Mouse (Mus musculus) brain, embryonic 18.5 days (tissue): ENCODE measurements at regions not wholly inside any gene's neighbourhood (a gene's known extent, or its start where the extent isn't known, plus 50 kb on each side); places are given as distances from the start of the nearest gene placed in this dataset.

Experiments
- DNase-seq: peaks from one replicate; pipeline ENCODE4 v3.0.0-alpha.2; 2012; ENCODE audit warnings: low read depth, low spot score

DNA sequence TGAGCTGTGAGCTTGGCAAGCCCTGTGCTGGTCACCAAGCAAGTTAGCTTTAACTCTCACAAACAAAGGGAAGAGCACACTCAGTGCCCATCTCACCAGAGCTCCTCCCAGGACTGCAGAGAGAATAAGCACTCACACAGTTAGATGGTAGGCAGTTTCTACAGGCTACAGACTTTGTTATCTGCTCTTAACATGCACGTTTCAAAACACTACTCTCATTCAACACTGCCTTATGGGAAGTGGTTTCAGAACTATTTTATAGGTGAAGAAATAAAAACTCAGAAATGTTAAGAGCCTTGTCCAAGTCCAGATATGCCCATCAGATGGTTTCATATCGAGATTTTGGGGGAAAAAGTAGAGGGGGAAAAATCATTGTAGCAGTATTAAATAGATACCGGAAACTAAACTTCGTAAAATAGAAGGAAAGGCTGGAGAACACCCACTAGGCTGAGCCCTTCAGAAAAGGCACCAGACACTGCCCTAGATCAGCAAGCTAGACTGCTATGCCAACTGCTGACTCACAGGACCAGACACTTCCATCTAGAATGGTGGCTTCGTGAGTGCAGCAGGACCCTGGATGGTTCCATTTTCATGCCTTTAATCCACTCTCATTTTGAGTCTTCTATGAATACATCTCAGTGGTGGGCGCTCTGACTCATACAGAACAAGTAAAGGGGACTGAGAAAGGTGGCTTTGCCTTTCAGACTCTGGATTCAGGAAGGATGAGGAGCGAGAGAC lies 51.3 kb upstream of the Serbp1 start:
- DNase-seq, result no peak

DNA sequence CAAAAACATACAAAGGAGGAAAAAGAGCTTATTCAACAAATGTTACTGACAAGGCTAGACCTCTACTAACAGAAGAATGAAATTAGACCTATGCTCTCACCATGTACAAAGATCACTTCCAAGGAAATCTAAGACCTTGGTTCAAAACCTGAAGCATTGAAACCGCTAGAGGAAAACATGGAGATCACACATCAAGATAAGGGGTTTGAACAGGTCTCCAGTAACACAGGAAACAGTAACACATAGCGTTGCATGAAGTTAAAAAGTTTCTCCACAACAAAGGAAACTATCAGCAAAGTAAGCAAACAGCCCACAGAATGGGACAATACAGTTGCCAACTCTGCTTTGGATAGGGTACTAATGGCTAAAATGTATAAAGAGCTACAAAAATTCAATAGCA lies 53.3 kb upstream of the Serbp1 start:
- DNase-seq, result no peak

DNA sequence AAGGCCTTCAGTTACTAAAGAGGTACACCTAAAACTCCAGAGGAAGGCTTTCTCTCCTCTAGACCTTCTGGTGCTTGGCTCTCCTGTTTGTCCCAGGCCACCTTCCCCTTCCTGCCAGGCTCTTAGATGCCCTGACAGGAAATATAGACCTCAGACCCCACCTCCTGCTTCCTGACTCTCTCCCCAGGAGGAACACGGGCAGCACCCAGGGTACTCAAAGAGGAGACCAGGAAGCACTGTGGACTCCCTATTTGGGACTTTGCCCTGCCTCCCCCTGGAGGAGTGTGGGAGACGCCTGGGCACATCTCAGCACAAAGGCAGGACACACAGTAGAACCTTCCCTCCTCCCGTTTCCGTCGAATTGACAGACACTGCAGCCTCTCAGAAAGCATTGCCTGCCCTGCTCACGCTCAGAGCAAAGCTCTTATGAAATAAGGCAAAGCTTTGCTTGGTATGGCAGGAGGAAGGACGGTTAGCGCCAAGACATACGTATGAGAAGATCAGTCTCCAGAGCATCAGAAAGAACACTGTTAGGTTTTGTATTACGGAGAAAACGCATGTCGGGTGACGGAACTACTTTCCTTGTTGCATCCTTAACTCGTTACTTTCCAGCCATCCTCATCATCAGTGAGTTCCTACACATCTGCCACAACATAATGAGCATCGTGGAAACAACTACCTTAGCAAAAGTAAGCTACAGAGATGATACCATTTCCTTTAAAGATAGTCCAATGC lies 54.3 kb upstream of the Serbp1 start:
- DNase-seq, result no peak

GRCm38 (mm10) chr6:67182453-67182852 lies 55.5 kb upstream of the Serbp1 start:
- DNase-seq, result no peak

DNA sequence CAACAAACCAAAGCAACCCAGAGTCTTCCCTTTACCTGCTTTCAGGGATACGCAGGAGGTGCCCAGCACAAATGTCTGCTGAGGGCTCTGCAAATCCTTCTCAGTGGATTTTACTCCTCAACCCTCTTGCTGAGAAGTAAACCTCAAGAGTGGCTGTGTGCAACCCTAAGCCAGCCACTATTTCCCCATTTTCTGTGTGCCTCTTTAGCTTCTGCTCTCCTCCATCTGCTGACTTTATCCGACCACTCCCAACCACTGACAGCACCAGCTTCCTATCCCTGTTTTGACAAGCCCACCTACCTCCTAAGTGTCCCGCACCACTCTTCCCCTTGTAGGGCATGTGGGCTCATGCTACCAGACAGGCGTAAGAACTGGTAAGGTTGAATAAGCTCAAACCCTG lies 56.5 kb upstream of the Serbp1 start:
- DNase-seq, result no peak

DNA sequence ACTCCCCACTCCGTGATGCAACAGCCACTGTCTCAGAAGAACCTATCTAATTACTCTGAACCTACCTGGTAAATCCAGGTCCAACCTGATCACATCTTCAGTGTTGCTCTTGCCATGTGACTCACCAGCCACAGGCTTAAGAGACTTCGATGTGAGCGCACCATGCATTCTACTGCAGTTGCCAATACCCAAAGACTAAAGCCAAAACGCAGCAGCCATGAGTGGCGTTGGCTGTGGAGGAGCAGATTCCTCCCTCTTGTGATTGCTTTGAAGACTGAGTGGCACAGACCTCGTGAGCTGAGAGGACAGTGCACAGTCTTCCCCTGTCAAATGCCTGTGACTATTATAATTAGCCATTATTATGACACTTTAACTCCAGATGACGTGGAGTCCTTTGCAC lies 58.6 kb upstream of the Serbp1 start:
- no peak for DNase-seq

GRCm38 (mm10) chr6:67178531-67178930 lies 59.4 kb upstream of the Serbp1 start:
- DNase-seq, result no peak

GRCm38 (mm10) chr6:67178101-67178500 lies 59.9 kb upstream of the Serbp1 start:
- no peak for DNase-seq

GRCm38 (mm10) chr6:67170674-67170946 lies 67.4 kb upstream of the Serbp1 start:
- no peak for DNase-seq

DNA sequence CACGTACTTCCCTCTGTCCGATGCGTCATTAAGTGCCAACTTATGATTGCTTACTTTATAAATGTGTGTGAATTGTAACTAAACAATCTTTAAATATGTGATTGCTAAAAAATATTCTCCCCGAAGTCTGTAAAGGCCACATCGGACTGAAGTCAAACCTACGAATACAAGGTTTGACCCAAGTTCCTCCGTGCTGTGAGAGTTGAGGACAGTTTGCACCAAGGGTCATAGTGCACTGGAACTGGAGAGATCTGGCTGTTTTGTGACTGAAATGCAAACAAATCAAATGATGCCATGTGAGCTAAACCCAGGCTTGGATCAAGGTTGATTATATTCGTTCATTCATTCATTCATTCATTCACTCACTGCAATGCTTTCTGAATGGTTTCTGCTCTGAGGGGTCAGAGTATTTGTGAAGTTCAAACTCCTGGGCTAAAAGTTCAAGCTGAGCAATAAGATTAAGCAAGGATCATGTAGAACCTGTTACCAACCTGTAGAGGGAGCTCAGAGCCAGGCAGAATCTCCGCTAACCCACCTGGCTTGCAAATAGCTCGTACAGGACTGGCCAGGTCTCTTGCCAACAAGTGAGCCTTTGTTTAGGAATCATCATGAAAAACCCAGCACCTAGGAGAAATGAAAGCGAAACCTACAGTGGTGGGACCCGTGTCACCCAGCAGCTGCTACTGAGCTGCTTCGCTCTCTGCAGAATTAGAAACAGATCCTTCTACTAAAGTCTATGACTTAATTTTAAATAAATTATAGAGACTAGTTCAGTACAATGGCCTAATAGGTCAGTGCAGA lies 67.9 kb upstream of the Serbp1 start:
- DNase-seq, result no peak

DNA sequence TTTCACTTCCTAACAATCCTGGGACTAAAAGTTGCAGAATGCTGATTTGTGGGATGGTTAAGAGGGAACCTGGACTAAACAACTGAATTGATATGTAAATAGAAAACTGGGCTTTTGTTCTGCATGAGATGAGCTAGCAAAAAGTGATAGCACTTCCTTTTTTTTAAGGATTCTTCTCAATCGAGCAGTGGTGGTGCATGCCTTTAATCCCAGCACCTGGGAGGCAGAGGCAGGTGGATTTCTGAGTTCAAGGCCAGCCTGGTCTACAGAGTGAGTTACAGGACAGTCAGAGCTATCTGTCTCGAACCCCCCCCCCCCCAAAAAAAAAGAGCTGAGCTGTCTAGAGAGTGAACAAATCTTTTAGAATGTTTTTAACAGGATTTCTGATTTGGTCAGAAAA lies 69.2 kb upstream of the Serbp1 start:
- DNase-seq, result no peak

DNA sequence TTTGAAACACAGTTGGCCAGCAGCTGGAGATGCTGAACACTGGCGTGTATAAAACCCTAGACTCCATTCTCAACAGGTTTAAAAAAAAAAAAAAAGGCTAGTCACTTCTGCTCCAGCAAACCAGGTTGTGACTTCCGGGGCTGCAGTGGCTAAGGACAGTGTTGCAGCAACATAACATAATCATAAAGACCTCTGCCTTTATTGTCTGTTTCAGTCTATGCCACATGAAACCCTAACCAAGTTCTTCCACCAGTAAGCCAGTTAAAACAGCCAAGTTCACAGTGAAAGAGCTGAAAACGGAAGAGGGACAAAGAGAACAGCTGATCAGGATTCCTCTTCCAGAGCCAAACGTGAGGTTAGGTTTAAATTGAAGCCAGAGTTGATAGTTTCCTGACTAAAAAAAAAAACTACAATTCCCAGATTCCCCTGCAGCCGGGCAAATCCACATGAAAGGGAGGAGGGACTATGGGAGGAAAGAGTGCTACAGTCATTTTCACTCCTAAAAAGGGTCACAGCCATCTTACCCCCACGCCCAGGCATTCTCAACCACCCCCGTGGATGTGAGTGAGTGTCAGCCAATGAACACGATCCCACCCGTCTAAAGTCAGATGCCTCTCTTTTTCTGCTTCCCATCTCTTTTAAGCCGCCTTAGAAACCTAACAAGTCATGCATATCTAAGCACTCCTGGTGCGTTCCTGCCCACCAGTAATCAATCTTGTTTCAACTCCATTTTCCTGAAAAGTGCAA lies 69.8 kb upstream of the Serbp1 start:
- peak; percentile 43 for DNase-seq

DNA sequence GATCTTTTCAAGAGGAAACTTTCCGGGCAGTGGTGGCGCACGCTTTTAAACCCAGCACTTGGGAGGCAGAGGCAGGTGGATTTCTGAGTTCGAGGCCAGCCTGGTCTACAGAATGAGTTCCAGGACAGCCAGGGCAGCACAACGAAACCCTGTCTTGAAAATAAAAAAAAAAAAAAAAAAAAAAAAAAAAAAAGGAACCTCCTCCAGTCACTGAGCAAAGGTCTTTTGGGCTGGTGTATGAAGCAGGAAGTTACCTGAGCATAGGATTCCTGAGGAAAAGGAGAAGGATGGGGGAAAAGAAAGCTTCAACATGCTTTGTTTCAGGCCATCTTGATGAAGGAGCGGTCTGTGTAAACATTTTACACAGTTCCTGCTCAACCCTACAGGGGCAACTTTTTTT lies 72.9 kb upstream of the Serbp1 start:
- DNase-seq, result no peak

GRCm38 (mm10) chr6:67163947-67164346 lies 74.0 kb upstream of the Serbp1 start:
- no peak for DNase-seq

GRCm38 (mm10) chr6:67162814-67163213 lies 75.2 kb upstream of the Serbp1 start:
- no peak for DNase-seq

DNA sequence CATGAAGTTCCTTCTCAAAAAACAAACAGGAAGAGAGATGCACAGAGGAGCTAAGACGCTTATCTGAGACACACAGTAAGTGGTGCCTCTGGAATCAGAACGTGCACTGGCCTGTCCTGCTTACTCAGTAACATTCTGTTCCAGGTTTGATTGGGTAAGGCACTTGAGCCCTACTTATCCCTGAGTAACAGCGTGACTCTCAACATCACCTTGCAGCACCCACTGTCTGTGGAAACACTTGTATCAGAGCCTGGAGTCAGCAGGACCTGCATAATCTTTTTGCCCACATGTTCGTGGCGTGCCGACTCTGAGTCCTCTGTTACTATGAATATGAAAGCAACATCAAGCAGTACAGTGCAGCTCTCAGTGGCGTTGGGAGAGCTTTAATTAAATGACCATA lies 76.4 kb upstream of the Serbp1 start:
- no peak for DNase-seq

GRCm38 (mm10) chr6:67160564-67160963 lies 77.4 kb upstream of the Serbp1 start:
- no peak for DNase-seq

- no peak for DNase-seq
Measured at GRCm38 (mm10) chr6:67159726-67160523, 78.1 kb upstream of the Serbp1 start.

DNA sequence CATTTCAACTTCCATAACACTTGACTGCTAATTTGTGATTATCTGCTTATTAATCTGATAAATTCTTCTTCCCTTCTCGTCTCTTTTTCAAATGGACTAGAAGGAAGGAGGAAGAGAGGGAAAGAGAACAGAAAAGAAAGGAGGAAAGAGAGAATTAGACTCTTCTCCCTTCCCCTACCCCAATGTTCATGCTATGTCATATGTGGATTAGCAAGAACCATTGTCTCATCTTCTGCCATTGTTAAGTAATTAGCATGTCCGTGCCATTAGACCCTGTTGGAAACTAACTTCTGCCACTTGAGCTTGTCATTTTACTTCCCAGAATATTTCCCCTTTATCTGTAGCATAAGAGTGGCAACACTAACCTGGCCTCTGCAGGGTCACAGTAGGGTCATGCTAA lies 78.8 kb upstream of the Serbp1 start:
- DNase-seq, result no peak

- peak; percentile 64 for DNase-seq
Measured at GRCm38 (mm10) chr6:67158765-67159164, 79.2 kb upstream of the Serbp1 start.

DNA sequence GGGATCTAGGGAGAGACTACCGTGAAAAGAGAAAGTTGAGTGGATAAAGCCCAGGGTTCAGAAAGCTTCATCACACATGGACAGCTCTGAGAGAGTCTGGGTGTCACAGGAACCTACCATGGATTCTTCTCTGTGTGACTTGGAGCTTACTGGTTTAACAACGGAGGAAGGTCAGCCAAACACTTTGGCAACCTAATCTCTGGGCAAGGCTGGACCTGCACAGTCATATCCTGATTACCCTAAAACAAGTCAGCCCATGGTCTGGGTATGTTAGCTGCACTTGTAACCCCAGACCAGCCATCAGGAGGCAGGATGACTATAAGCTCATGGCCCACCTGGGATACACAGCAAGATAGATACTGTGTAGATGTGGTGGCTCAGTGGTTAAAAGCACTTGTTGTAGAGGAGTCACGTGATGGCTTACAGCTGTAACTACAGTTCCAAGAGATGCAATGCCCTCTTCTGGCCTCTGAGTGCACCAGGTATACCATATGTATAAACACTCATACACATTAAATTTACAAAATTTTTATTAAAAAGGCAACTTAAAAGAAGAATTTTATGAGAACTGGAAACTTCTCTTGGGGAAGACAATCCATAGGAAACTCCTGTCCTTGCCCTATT lies 85.0 kb upstream of the Serbp1 start:
- DNase-seq, result no peak
